Mouse (Mus musculus): ENCODE measurements around the gene Preb.

- peak; percentile 51 for TF ChIP-seq CTCF (IDR thresholded peaks at IDR 0.05; ENCODE audit: low read depth)
- TF ChIP-seq EP300 (optimal IDR thresholded peaks at IDR 0.05): no peak
Observed at GRCm38 (mm10) chr5:30934725-30935461, 25.3 kb downstream of the Preb start.
